Mouse (Mus musculus): ENCODE measurements around the gene Reck. TPM values are rescaled to one million over a fixed set of nuclear protein-coding genes. Genes with fewer than 3 reads are reported as not detected.

Reck gene
- total and polyA plus RNA-seq, 3 experiments = 0.12 to 0.60 TPM; not detected in 1

GRCm38 (mm10) chr4:43983756-43984155, 108.4 kb downstream of the Reck start:
- no peak for DNase-seq (ENCODE audit: low read depth, low spot score)
- no peaks in the 10 kb centered on the region; the same call in 1 of the 2 replicates for H3K79me2 ChIP-seq (ENCODE audit: control insufficient read depth, insufficient read depth, low read length, poor library complexity)
- H3K9me3 ChIP-seq (replicated peaks; ENCODE audit: insufficient read depth, low read length) = no peaks in the 10 kb centered on the region
- H3K4me3 ChIP-seq (ENCODE audit: control insufficient read depth in 1 of 2, insufficient read depth in 1 of 2, low read depth in 2 of 2, low read length in 2 of 2) = no peak overlapping the region
- H3K4me1 ChIP-seq (ENCODE audit: control insufficient read depth in 1 of 2, insufficient read depth in 2 of 2, low read length in 2 of 2) = 0 out of 4 replicates have a peak, but pooled peaks cover 0 to 6% of the 10 kb centered on the region in 2 experiments
- no peak overlapping the region for H3K9ac ChIP-seq (ENCODE audit: control insufficient read depth, low read depth, low read length, poor library complexity, severe bottlenecking)
- TF ChIP-seq GATA1 (IDR thresholded peaks at IDR 0.05; ENCODE audit: low read depth, low read length) (no peak), SMC3 (IDR thresholded peaks at IDR 0.05; ENCODE audit: low read depth, low read length) (no peak), MXI1 (IDR thresholded peaks at IDR 0.05; ENCODE audit: low read depth, low read length) (no peak), HCFC1 (IDR thresholded peaks at IDR 0.05; ENCODE audit: low read depth, low read length) (no peak), TAL1 (IDR thresholded peaks at IDR 0.05; ENCODE audit: low read length) (no peak), POLR2AphosphoS2 (IDR thresholded peaks at IDR 0.05; ENCODE audit: low read length) (no peak), SIN3A (IDR thresholded peaks at IDR 0.05; ENCODE audit: low read length) (no peak), JUND (IDR thresholded peaks at IDR 0.05; ENCODE audit: low read depth, low read length) (no peak), ZC3H11A (IDR thresholded peaks at IDR 0.05; ENCODE audit: low read depth, low read length) (no peak), EP300 (IDR thresholded peaks at IDR 0.05; ENCODE audit: low read depth in 1 of 2, low read length in 2 of 2) (no peak), GABPA (IDR thresholded peaks at IDR 0.05; ENCODE audit: low read depth, low read length) (no peak), MEF2A (IDR thresholded peaks at IDR 0.05; ENCODE audit: extremely low read depth, insufficient replicate concordance, low read depth, low read length, poor library complexity, severe bottlenecking) (no peak), CTCF (IDR thresholded peaks at IDR 0.05 in 2 of 3, conservative IDR thresholded peaks at IDR 0.05 in 1 of 3; ENCODE audit: control insufficient read depth in 1 of 3, insufficient read depth in 1 of 3, low read depth in 2 of 3, low read length in 3 of 3, poor library complexity in 1 of 3, severe bottlenecking in 1 of 3) (no peak), POLR2A (IDR thresholded peaks at IDR 0.05; ENCODE audit: control insufficient read depth in 1 of 2, insufficient read depth in 1 of 2, low read depth in 1 of 2, low read length in 2 of 2, poor library complexity in 1 of 2) (no peak), NRF1 (IDR thresholded peaks at IDR 0.05; ENCODE audit: insufficient read depth, low read depth, low read length, poor library complexity, severe bottlenecking) (no peak)
- no peak overlapping the region for H3K27ac ChIP-seq (ENCODE audit: control insufficient read depth, low read depth, low read length)
- no peaks in the 10 kb centered on the region for H3K36me3 ChIP-seq (ENCODE audit: control insufficient read depth in 1 of 2, insufficient read depth in 2 of 2, low read length in 2 of 2)
- no peaks in the 10 kb centered on the region for H3K27me3 ChIP-seq (ENCODE audit: control insufficient read depth in 1 of 2, insufficient read depth in 2 of 2, low read length in 2 of 2)

DNA sequence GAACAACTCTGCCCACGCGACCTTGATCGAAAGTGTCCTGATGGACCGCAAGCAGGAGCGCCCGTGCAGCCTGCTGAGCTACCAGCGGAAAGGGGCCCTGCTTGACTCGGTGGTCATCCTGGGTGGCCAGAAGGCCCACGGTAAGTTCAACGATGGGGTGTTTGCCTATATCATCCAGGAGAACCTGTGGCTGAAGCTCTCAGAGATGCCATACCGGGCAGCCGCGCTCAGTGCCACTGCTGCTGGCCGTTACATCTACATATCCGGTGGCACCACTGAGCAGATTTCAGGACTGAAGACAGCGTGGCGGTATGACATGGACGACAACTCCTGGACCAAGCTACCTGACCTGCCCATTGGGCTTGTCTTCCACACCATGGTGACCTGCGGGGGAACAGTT, 109.0 kb downstream of the Reck start:
- Histone ChIP-seq H3K79me2 (ENCODE audit: control insufficient read depth, insufficient read depth, low read length, poor library complexity) (no peaks in the 10 kb centered on the region; the same call in 1 of the 2 replicates), H3K4me3 (ENCODE audit: control insufficient read depth in 1 of 2, insufficient read depth in 1 of 2, low read depth in 2 of 2, low read length in 2 of 2) (no peak overlapping the region), H3K9me3 (replicated peaks; ENCODE audit: insufficient read depth, low read length) (no peaks in the 10 kb centered on the region), H3K27me3 (ENCODE audit: control insufficient read depth in 1 of 2, insufficient read depth in 2 of 2, low read length in 2 of 2) (no peaks in the 10 kb centered on the region), H3K4me1 (ENCODE audit: control insufficient read depth in 1 of 2, insufficient read depth in 2 of 2, low read length in 2 of 2) (0 out of 4 replicates have a peak, but pooled peaks cover 0 to 6% of the 10 kb centered on the region in 2 experiments), H3K27ac (ENCODE audit: control insufficient read depth, low read depth, low read length) (no peak overlapping the region), H3K9ac (ENCODE audit: control insufficient read depth, low read depth, low read length, poor library complexity, severe bottlenecking) (no peak overlapping the region), H3K36me3 (ENCODE audit: control insufficient read depth in 1 of 2, insufficient read depth in 2 of 2, low read length in 2 of 2) (no peaks in the 10 kb centered on the region)
- TF ChIP-seq MEF2A (IDR thresholded peaks at IDR 0.05; ENCODE audit: extremely low read depth, insufficient replicate concordance, low read depth, low read length, poor library complexity, severe bottlenecking) (no peak), TCF12 (IDR thresholded peaks at IDR 0.05; ENCODE audit: low read depth, low read length) (no peak), RAD21 (IDR thresholded peaks at IDR 0.05; ENCODE audit: low read depth, low read length) (no peak), CHD1 (IDR thresholded peaks at IDR 0.05; ENCODE audit: low read depth, low read length) (no peak)
- DNase-seq (ENCODE audit: low read depth, low spot score) = no peak

Data from MEL (cell line).